Mouse (Mus musculus): ENCODE measurements around the gene Myh7b. TPM values are rescaled to one million over a fixed set of nuclear protein-coding genes. Genes with fewer than 3 reads are reported as not detected.
A peak's percentile ranks its signal among the peaks of the same experiment; 100 is the strongest.

The Myh7b gene
- polyA plus RNA-seq, 1 experiment = 0.07 TPM

- WGBS = 74% methylated on average over 4 of the region's 4 CpGs
- H3K4me3 ChIP-seq (replicated peaks; ENCODE audit: extremely low read depth, low read depth, low read length) = no peak overlapping the region
- H3K4me1 ChIP-seq (ENCODE audit: control insufficient read depth, insufficient read depth, low read length) = no peaks in the 10 kb centered on the region
- no peak for DNase-seq
- TF ChIP-seq CTCF (IDR thresholded peaks at IDR 0.05; ENCODE audit: insufficient read depth, low read length) (no peak), POLR2A (IDR thresholded peaks at IDR 0.05; ENCODE audit: borderline replicate concordance, extremely low read depth, low read depth, low read length) (no peak)
Observed at GRCm38 (mm10) chr2:155582384-155582995, 28.5 kb upstream of the Myh7b start.

DNA sequence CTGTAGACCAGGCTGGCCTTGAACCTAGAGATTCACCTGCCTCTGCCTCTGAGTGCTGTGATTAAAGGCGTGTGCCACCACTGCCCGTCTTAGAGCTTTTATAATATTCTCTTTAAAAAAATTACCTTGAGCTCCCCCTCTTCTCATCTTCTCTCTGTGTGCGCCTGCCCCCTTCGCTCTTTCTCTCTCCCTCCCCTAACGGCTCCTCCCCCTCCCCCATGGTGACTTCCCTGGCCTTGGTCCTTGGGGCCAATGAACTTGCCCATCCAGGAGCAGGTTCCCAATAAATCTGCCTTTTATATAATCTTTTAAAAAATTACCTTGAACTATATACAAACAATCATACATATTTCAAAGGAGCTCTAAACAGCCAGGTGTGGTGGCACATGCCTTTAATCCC is 28.0 kb upstream of the Myh7b start:
- no peak for DNase-seq
- Histone ChIP-seq H3K4me3 (replicated peaks; ENCODE audit: extremely low read depth, low read depth, low read length) (no peak overlapping the region), H3K4me1 (ENCODE audit: control insufficient read depth, insufficient read depth, low read length) (no peaks in the 10 kb centered on the region)
- 95% methylated on average over 5 of the region's 5 CpGs for WGBS
- TF ChIP-seq CTCF (IDR thresholded peaks at IDR 0.05; ENCODE audit: insufficient read depth, low read length) = no peak
- no peak for TF ChIP-seq POLR2A (IDR thresholded peaks at IDR 0.05; ENCODE audit: borderline replicate concordance, extremely low read depth, low read depth, low read length)

DNA sequence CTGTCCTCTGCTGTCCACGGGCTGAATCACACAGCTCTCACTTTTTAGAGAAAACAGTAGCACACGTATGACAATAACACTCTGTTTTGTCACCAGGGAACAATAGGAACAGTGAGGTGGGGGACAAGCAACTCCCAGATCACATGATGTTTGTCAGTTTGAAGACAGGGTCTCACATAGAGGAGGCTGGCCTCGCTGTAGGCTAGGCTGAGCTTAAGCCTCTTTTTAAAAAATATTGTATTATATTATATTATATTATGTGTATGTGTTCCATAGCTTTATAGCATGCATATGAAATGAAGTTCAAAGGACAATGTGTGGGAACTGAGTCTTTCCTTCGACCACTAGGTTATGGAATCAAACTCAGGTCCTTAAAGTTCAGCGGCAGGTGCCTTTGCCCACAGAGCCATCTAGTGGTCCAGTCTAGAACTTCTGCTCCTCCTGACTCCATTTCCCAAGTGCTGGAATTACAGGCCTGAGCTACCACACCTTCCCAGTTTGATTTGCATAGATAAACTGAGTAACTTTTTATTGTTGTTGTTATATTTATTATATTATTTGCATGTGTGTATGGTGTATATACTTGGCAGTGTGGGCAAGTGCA is 27.0 kb upstream of the Myh7b start:
- H3K4me1 ChIP-seq (ENCODE audit: control insufficient read depth, insufficient read depth, low read length) = no peaks in the 10 kb centered on the region
- 49% methylated on average over 5 of the region's 5 CpGs for WGBS
- TF ChIP-seq POLR2A (IDR thresholded peaks at IDR 0.05; ENCODE audit: borderline replicate concordance, extremely low read depth, low read depth, low read length) (no peak), CTCF (IDR thresholded peaks at IDR 0.05; ENCODE audit: insufficient read depth, low read length) (peak; percentile 90)
- no peak overlapping the region for H3K4me3 ChIP-seq (replicated peaks; ENCODE audit: extremely low read depth, low read depth, low read length)
- DNase-seq = peak; percentile 65

DNA sequence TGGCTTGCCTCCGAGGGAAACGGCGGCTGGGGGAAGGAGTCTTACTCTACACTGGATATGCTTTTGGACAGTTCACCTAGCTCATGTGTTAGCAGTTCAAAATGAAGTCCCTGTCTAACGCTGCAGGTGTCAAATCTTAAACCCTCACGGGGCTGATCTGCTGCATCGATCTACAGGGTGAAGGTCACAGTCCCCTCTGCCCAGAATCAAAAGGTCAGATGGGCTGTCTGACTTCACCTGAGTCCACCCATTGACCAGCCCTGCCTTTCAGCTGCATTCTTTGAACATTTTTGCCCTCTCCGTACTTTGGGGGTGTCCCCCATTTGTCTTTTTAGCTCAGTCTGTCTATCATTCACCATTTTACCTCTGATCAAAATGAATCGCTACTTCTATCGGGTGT is 25.9 kb upstream of the Myh7b start:
- no peaks in the 10 kb centered on the region for H3K4me1 ChIP-seq (ENCODE audit: control insufficient read depth, insufficient read depth, low read length)
- WGBS = 79% methylated on average over 9 of the region's 9 CpGs
- no peak for DNase-seq
- no peak for TF ChIP-seq CTCF (IDR thresholded peaks at IDR 0.05; ENCODE audit: insufficient read depth, low read length)
- no peak for TF ChIP-seq POLR2A (IDR thresholded peaks at IDR 0.05; ENCODE audit: borderline replicate concordance, extremely low read depth, low read depth, low read length)
- no peak overlapping the region for H3K4me3 ChIP-seq (replicated peaks; ENCODE audit: extremely low read depth, low read depth, low read length)

- TF ChIP-seq POLR2A (IDR thresholded peaks at IDR 0.05; ENCODE audit: borderline replicate concordance, extremely low read depth, low read depth, low read length) (no peak), CTCF (IDR thresholded peaks at IDR 0.05; ENCODE audit: insufficient read depth, low read length) (no peak)
- no peaks in the 10 kb centered on the region for H3K4me1 ChIP-seq (ENCODE audit: control insufficient read depth, insufficient read depth, low read length)
- H3K4me3 ChIP-seq (replicated peaks; ENCODE audit: extremely low read depth, low read depth, low read length) = no peak overlapping the region
- WGBS = 41% methylated on average over 10 of the region's 10 CpGs
- peak; percentile 44 for DNase-seq
Observed at GRCm38 (mm10) chr2:155585486-155585885, 25.5 kb upstream of the Myh7b start.

DNA sequence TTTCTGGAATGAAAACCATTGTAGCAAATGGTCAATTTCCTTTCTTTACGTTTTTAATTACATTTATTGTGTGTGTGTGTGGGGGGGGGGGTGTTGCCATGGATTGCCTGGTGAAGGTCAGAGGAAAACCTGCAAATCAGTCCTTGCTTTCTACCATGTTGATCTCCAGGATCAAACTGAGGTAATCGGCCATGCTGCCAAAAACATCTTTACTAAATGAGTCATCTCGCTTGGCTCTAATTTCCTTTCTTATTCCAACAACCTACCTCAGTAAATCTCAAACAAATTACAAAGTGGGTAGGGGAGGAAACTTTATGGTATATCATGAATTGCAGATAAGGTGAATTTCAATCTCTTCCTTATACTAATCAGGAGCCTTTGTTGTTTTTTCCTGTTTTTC is 22.9 kb upstream of the Myh7b start:
- Histone ChIP-seq H3K4me1 (ENCODE audit: control insufficient read depth, insufficient read depth, low read length) (peaks cover 6% of the 10 kb centered on the region), H3K4me3 (replicated peaks; ENCODE audit: extremely low read depth, low read depth, low read length) (no peak overlapping the region)
- WGBS = 68% methylated on average over 3 of the region's 3 CpGs
- TF ChIP-seq CTCF (IDR thresholded peaks at IDR 0.05; ENCODE audit: insufficient read depth, low read length) (no peak), POLR2A (IDR thresholded peaks at IDR 0.05; ENCODE audit: borderline replicate concordance, extremely low read depth, low read depth, low read length) (no peak)
- no peak for DNase-seq

DNA sequence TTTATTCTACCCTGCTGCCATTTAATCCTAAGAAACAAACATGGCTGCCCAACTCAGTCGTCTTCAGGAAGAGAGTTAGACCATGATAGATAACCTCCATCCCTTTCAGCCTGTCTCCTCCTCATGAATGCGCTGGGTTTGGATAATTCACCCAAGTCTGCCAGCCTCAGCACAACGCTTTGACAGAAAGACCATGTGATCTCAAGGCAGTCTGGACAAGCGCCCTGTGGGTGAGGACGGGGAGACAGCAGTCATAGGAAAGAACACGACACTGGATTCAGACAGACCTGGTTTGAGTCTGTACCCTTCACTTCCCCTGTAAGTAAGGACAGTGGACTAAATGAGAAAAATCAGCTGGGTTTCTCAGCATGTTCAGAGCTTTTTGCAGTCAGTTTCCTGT is 21.5 kb upstream of the Myh7b start:
- no peak for TF ChIP-seq CTCF (IDR thresholded peaks at IDR 0.05; ENCODE audit: insufficient read depth, low read length)
- Histone ChIP-seq H3K4me3 (replicated peaks; ENCODE audit: extremely low read depth, low read depth, low read length) (no peak overlapping the region), H3K4me1 (ENCODE audit: control insufficient read depth, insufficient read depth, low read length) (peaks cover 6% of the 10 kb centered on the region)
- 75% methylated on average over 6 of the region's 6 CpGs for WGBS
- no peak for DNase-seq

GRCm38 (mm10) chr2:155590876-155591275 is 20.1 kb upstream of the Myh7b start:
- 80% methylated on average over 2 of the region's 2 CpGs for WGBS
- TF ChIP-seq CTCF (IDR thresholded peaks at IDR 0.05; ENCODE audit: insufficient read depth, low read length) = no peak
- TF ChIP-seq POLR2A (IDR thresholded peaks at IDR 0.05; ENCODE audit: borderline replicate concordance, extremely low read depth, low read depth, low read length) = no peak
- no peak for DNase-seq
- Histone ChIP-seq H3K4me3 (replicated peaks; ENCODE audit: extremely low read depth, low read depth, low read length) (no peak overlapping the region), H3K4me1 (ENCODE audit: control insufficient read depth, insufficient read depth, low read length) (peaks cover 6% of the 10 kb centered on the region)

DNA sequence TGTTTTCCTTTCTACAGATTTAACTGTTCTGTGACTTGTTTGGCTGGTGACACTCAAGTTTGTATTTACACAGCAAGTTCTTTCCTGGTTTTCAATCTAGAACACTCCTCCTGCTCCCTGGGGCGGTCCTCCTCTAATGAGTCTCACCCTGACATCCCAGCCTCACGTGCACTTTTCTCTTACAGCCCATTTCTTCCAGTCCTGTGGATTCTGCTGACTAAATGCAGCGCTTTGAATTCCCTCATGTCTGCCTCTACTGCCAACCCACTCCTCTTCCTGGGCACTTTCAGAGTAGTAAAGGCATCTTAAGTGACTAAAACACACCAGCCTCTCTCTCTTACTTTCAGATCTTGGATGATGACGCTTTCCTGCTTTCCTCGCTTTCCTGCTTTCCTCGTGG is 19.3 kb upstream of the Myh7b start:
- peak; percentile 29 for DNase-seq
- H3K4me1 ChIP-seq (ENCODE audit: control insufficient read depth, insufficient read depth, low read length) = peaks cover 6% of the 10 kb centered on the region
- 6% methylated on average over 6 of the region's 6 CpGs for WGBS
- TF ChIP-seq CTCF (IDR thresholded peaks at IDR 0.05; ENCODE audit: insufficient read depth, low read length) (no peak), POLR2A (IDR thresholded peaks at IDR 0.05; ENCODE audit: borderline replicate concordance, extremely low read depth, low read depth, low read length) (no peak)
- H3K4me3 ChIP-seq (replicated peaks; ENCODE audit: extremely low read depth, low read depth, low read length) = peak overlapping the region; percentile 47

- TF ChIP-seq POLR2A (IDR thresholded peaks at IDR 0.05; ENCODE audit: borderline replicate concordance, extremely low read depth, low read depth, low read length) = no peak
- no peak for TF ChIP-seq CTCF (IDR thresholded peaks at IDR 0.05; ENCODE audit: insufficient read depth, low read length)
- peak within 1 kb of the TSS; percentile 71 for H3K4me3 ChIP-seq (replicated peaks; ENCODE audit: extremely low read depth, low read depth, low read length)
- WGBS = under 1% methylated on average over 53 of the region's 53 CpGs
- peak; percentile 100 for DNase-seq
- peaks cover 6% of the 10 kb centered on the region for H3K4me1 ChIP-seq (ENCODE audit: control insufficient read depth, insufficient read depth, low read length)
Observed at GRCm38 (mm10) chr2:155592137-155592853, 18.7 kb upstream of the Myh7b start, which contains the start of gene Gss. TSS of gene Gss (minus strand) at chr2:155592810.

All from lung, adult 2 months (tissue).